Mouse (Mus musculus) kidney, postnatal 36 days (tissue): ENCODE measurements around the gene Cd3eap.

Experiments
- DNase-seq, 2 experiments: peaks; one replicate each; pipeline ENCODE4 v3.0.0; 2021 to 2022; ENCODE audit warnings: mixed read lengths in 2 of 2

The Cd3eap gene

DNA sequence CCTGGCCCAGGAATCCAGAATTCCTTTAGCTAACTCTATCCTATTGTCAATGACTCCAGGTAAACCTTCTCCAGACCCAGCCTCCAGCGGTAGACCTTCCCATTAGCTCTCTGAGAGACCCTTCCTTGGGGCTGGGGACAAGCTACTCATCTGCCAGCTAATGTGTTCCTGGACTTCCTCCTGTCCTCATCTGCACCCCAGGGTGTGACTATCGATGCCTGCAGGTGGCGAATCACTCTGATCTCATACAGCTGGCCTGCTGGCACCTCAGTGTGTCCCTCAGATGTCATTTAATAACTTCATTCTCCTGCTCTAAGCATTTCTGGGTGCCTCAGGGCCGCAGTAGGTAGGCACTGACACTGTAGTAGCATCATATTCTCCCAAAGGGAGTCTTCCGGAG is 31.5 kb downstream of the Cd3eap start:
- DNase-seq: no peak

- DNase-seq: peak; percentile 94 to 96
Measured at GRCm38 (mm10) chr7:19327128-19327527, 32.2 kb downstream of the Cd3eap start.

DNA sequence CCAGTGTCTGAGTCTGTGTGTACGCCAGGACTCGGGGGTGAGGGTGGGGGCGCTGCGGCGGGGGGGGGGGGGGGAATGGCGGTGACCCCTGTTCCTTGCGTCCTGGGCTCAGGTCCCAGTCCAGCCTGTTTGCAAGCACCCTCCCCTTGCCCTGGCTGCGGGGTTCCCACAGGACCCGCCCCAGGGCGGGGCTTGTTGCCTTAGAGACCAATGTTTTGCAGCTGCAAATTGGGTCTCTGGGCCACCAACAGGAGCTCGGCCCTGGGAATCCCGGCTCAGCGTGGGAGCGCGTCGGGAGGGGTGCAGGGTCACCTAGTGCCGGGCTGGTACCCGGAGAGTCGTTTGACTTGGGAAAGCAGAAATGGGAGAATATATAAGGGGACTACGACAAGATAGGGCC is 32.9 kb downstream of the Cd3eap start:
- peak; percentile 96 to 98 for DNase-seq

DNA sequence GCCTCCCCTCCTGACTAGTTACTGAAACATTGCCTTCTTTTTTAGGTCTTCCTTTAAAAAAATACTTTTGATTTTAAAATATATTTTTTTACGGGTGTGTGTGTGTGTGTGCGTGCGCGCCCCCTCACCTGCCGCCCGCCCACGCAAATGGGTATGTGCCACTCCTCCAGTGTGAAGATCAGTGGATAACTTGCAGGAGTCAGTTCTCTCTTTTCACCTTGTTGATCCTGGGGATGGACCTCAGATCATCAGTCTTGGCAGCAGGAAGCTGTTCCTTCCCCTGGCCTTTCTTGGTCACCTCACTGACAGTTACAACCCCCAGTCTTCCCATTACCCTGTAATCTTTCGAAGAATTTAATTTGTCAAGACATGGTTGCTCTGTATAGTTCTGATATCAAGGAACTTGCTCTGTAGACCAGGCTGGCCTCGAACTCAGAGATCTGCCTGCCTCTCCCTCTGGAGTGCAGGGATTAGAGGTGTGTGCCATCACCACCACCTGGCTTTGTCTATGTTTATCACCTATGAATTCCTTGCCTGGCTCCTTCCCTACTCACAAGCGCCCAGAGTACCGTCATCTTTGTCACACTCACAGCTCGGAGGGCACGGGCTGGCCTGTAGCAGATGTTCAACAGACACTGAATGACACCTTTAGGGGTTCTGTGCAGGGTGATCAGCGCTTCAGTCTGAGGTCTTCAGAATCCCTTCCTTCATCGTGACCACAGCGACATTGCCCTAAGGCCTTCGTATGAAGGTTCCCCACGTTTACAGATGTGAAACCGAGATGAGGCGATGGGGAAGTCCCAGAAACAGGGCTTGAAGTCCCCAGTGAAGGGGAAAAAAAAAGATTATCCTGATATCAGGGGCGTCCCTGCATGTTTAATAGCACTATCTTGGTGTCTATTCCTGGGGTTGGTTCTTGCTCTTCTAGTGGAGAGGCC is 33.8 kb downstream of the Cd3eap start:
- DNase-seq: no peak

- DNase-seq: no peak
Measured at GRCm38 (mm10) chr7:19324221-19324620, 35.1 kb downstream of the Cd3eap start.

DNA sequence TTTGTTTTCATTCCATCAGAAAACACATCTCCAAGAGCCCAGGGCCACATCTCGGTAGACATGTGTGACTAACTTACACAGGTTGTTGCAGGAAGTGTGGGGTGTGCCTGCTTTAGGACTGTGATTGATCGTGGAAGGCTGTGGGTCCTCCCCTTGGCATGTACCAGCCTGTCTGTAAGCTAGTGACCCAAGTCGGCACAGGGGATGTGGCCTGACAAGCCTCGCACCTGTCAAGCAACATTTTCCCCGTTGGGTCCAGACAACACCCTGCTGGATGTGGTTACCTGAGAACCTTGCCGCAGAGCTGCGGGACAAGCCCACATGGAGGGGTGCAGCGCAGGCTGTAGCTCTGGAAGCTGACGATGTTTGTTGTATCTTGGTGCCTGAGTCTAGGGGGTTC is 36.8 kb downstream of the Cd3eap start:
- DNase-seq: no peak

- no peak for DNase-seq
Measured at GRCm38 (mm10) chr7:19321464-19321863, 37.8 kb downstream of the Cd3eap start.

DNA sequence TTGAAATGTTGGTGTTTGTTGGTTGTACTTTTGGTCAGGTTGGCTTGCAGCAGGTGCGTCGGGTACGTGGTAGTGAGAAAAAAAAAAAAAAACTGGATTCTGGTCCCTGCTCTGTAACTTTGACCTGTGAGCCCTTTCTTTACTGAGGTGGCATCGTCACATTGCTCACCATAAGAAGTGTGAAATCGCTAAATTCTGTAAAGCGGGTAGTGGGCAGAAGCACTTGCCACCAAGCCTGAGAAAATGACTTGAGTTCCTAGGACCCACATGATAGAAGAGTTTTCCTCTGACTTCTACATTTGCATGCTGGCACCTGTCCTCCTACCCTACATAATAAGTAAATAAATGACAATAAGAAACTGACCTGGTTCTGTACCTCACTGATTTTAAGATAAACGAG is 38.6 kb downstream of the Cd3eap start:
- DNase-seq: no peak

DNA sequence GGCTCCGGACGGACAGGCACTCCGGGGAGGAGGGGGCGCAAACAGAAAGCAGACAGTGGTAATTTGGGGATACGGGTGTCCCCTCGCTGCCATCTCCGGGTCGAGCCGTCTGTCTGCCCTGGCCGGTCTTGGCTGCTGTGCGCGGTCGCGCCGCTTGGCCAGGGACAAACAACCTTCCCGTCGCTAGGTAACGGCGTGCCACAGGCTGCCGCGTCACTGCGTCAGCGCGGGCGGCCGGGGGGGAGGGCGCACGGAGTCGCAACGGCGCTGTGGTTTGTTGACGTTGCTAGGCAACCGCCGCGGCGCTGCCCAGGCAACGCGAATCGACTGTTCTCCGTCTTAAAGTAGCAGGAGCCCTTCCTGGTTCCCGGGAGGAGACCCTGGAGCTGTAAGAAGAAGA is 39.4 kb downstream of the Cd3eap start:
- DNase-seq: peak; percentile 98 to 99

- DNase-seq: no peak
Measured at GRCm38 (mm10) chr7:19319458-19319857, 39.8 kb downstream of the Cd3eap start.

- no peak for DNase-seq
Measured at GRCm38 (mm10) chr7:19318676-19319075, 40.6 kb downstream of the Cd3eap start.

DNA sequence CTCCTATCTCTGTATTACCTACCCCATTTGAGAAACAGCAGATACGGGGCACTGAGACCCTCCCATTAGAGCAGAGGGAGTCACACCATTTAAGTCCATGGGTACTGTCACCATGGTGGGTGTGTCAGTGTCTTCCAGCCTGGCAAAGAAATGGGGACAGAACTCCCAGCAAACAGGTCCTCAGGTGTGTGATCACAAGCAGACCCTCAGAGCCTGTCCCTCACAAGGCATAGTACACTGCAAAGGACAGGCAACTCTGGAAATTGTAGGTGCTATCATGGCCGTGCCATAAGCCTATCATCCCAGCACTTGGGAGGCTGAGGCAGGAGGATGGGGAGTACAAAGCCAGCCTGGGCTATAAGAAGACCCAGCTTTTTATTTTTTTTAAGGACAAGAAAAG is 41.1 kb downstream of the Cd3eap start:
- no peak for DNase-seq

DNA sequence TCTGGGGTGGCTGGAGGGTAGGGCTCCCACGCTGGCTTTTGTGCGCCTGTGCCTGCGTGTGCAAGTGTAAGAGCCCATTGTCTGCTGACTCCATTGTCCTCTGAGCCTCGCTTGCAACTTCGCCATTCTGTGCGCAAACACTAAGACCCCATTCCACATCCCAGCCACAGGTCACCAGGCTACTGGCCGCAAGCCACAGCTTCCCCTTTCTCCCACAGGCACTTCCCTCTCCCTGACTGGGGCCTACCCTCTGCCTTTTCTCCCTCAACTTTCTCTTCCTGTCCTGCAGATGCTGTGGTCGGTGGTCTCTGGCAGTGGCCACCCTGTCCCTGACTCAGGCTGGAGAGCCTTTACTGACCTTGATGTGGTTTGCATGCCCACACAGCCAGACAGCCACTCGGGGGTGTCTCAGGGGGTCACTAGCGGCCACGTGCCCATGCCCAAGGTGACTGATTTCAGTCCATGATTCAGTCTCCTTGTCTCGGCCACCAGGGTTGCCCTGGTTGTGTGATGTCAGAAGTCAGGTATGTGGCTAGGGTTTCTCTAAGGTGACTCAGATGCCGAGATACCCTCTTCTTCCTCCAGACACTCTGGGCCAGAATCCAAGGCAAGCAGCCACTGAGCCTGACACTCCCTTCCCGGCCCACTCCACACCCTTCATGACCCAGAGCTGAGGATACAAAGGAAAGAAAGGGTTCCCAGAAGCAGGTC is 42.7 kb downstream of the Cd3eap start:
- peak in 1 of 2 experiments; percentile 35 for DNase-seq

GRCm38 (mm10) chr7:19314033-19314432 is 45.2 kb downstream of the Cd3eap start:
- no peak for DNase-seq

GRCm38 (mm10) chr7:19311991-19312390 is 47.3 kb downstream of the Cd3eap start:
- peak; percentile 38 to 57 for DNase-seq

- peak; percentile 97 to 98 for DNase-seq
Measured at GRCm38 (mm10) chr7:19309884-19310641, 49.2 kb downstream of the Cd3eap start, which contains the start of gene Fosb. Fosb (minus strand) TSS chr7:19310051.

GRCm38 (mm10) chr7:19309278-19309883 is 49.9 kb downstream of the Cd3eap start:
- DNase-seq: peak in 1 of 2 experiments; percentile 28

DNA sequence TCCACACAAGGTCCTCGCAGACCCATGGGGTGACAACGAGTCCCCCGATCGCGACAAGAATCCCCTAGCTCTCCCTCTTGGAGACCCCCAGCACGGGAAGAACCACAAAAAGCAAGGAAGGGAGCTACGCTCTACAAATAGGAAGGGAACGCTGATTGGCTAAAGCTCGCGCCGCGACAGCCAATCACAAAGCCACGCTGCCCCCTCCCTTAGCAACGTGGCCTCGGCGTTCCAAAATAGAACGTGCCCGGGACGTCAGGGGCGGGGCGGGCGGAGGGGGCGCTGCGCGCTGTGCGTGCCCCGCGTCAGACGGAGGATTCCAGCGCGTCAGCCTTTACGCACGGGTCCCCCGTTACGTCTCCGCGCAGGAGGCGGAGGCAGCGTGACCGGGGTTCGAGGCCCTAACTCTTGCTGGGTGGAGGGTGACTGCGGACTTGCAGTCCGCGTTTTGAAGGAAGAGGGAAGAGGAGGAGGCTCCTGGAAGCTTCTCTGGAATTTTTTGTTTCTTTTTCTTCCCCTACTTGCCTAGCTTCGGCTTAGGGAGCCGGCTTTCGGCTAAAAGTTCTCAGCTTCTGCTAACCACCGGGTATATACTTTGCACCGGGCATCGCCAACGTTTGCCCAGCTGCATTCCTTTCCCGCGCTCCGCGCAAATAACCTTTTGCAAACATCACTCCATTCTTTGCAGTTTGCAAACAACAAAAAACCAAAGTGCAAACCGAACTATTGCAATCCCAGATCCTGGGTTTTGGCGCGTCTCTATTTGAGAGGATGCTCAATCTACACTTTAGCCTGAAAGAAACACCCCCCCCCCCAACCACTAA is 50.6 kb downstream of the Cd3eap start:
- peak; percentile 96 to 98 for DNase-seq

DNA sequence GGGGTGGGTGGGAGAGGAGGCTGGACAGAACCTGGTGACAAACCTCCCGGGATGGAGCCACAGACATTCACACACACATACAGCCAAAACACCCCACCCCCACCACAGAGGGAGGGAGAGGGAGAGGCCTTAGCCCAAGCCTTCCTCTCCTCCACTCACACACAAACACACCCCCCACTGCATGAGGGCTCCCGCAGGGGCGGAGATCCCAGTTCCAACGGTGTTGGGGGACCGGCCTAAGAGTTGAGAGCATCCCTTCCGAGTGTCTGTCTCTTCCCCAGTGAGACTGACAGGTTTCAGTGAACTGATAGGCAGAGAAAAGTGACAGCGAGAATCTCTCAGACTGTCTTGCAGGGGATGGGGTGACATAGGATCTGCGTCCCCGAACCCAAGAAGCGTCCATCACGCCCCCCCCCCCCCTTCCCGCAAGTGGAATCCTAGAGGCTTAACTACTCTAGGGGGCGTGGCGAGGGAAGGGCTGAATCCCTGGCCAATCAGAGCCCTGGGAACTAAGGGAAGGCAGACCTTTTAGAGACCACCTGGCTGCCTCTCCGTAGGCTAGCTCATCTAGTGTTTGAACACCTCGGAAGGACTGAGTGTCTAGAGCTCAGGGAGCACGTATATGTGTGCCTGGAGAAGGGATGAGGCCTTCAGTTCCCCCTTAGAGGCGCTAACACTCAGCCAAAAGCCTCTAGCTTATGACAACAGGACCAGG is 51.4 kb downstream of the Cd3eap start:
- peak; percentile 85 for DNase-seq

DNA sequence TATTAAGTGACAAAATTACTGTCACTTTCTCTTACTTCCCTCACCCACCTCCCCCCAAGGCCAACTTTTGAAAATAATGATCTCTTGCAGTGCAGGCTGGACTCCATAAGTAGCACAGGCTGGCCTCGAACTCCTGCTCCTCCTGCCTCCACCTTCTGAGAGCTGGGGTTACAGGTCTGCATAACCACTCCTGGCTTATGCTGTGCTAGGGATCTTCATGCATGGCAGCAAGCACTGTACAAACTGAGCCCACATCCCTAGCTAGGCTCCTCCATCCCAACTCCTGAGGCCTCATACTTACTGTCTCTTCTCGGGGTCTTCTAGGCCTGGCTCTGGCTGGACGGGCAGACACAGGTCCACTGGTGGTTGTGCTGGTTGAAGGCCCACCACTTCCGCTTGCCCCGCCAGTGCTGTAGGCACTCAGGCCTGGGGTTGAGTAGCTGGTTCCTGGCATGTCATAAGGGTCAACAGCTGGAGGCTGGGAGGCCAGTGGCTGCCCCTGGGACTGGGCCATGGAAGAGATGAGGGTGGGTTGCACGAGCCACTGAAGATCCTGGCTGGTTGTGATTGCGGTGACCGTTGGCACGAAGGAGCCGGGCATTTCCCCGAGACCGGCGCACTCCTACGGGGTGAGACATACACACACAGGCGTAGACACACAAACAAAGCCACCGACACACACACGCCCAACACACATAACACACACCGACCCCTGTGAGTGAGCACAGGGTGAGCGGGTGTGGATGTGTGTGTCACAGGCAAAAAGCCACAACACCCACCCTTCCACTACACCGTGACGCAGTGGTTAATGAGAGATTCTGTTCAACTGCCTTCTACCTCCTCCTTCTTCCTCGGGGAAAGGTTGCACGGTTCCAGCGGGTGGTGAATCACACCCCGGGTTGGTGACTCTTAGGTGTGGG is 52.2 kb downstream of the Cd3eap start:
- no peak for DNase-seq
